15 mouse cellular contexts compared by ENCODE assay signal in the genomic region with DNA sequence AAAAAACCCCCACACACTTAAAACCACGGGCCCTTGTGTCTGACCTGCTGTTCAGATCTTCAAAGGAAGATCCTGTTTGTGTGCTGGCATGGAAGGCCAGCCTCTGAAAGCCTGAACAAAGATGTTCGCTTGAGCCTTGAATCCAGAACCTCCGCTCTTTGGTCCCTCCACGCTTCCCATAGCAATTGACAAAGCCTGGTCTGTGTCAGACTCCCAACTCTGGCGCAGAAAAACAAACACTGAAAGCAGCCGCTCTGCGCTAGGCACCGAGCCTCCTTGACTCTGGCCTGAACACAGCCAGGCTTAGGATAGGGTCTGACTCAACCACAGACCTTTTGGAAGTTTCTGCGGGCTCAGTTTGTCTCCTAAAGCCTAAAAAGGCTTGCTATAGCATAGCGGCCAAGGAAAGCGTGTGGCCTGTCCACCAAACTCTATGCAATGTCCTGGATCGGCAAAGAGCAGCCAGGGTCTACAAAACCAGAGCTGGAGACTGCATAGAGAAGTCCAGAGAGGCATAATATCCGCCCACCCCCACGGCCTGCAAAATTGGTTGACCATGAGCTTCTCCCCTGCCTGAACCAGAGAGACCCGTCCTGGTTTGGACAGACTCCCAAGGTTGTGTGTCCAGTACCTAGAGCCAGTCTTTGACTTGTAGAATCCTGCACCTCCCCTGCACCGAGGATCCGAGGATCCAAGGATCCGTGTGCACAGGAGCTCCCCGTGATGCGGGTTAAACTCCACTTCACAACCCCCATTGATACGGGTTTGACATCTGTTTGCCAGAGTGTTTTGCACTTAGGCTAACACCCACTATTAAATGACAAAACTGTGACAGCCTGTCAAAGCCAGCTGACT. TPM values are rescaled to one million over a fixed set of nuclear protein-coding genes. Genes with fewer than 3 reads are reported as not detected.
DNase-seq lines count a peak whose midpoint lies in the region; ATAC-seq lines count a peak whose summit lies in the region.
"Had no signal": no experiment of that assay in that cellular context is flagged by ENCODE, and none has a peak within 500 bp of the region (broad histone marks: within the 10 kb centered on the region; RNA-seq: fewer than 3 reads in every experiment).

No protein-coding gene starts in this region.

- WGBS in hindbrain, embryonic 10.5 days: 2% methylated on average over 21 of the region's 21 CpGs
- WGBS in hindbrain, embryonic 16.5 days: 6% methylated on average over 21 of the region's 21 CpGs
- WGBS in embryonic facial prominence, embryonic 10.5 days: 2% methylated on average over 21 of the region's 21 CpGs
- WGBS in hindbrain, embryonic 14.5 days: 4% methylated on average over 21 of the region's 21 CpGs
- WGBS in midbrain, embryonic 16.5 days: 7% methylated on average over 21 of the region's 21 CpGs

- ATAC-seq in hindbrain, embryonic 16.5 days: no peak
- ATAC-seq in hindbrain, embryonic 14.5 days (ENCODE audit: low FRiP score): no peak
- no peak for ATAC-seq in midbrain, embryonic 16.5 days

- H3K4me1 ChIP-seq in hindbrain, embryonic 10.5 days (replicated peaks): peaks cover 54% of the 10 kb centered on the region
- H3K4me1 ChIP-seq in hindbrain, embryonic 16.5 days (ENCODE audit: control insufficient read depth, insufficient read depth, low read depth, low read length): peaks cover 9% of the 10 kb centered on the region; the same call in 1 of the 2 replicates
- H3K4me1 ChIP-seq in embryonic facial prominence, embryonic 10.5 days: peaks cover 43% of the 10 kb centered on the region
- H3K4me1 ChIP-seq in hindbrain, embryonic 14.5 days (replicated peaks; ENCODE audit: control insufficient read depth, insufficient read depth, low read length): no peaks in the 10 kb centered on the region
- peaks cover 23% of the 10 kb centered on the region; the same call in 1 of the 2 replicates for H3K4me1 ChIP-seq in midbrain, embryonic 16.5 days (ENCODE audit: control insufficient read depth, insufficient read depth, low read length)

- peaks cover 90% of the 10 kb centered on the region for H3K27me3 ChIP-seq in hindbrain, embryonic 10.5 days (ENCODE audit: insufficient read depth, poor library complexity, severe bottlenecking)
- peaks cover 29% of the 10 kb centered on the region for H3K27me3 ChIP-seq in hindbrain, embryonic 16.5 days (replicated peaks; ENCODE audit: control insufficient read depth, insufficient read depth, low read length)
- H3K27me3 ChIP-seq in embryonic facial prominence, embryonic 10.5 days (replicated peaks; ENCODE audit: low read depth, poor library complexity, severe bottlenecking): peaks cover 90% of the 10 kb centered on the region
- peaks cover 82% of the 10 kb centered on the region for H3K27me3 ChIP-seq in hindbrain, embryonic 14.5 days (ENCODE audit: control insufficient read depth, insufficient read depth, low read length)
- peaks cover 45% of the 10 kb centered on the region for H3K27me3 ChIP-seq in midbrain, embryonic 16.5 days (ENCODE audit: control insufficient read depth, insufficient read depth, low read depth, low read length)

- H3K9me3 ChIP-seq in hindbrain, embryonic 10.5 days: no peaks in the 10 kb centered on the region
- no peaks in the 10 kb centered on the region for H3K9me3 ChIP-seq in hindbrain, embryonic 16.5 days (ENCODE audit: control insufficient read depth, low read length)
- H3K9me3 ChIP-seq in embryonic facial prominence, embryonic 10.5 days: no peaks in the 10 kb centered on the region
- H3K9me3 ChIP-seq in hindbrain, embryonic 14.5 days (ENCODE audit: control insufficient read depth, low read length): no peaks in the 10 kb centered on the region
- no peaks in the 10 kb centered on the region for H3K9me3 ChIP-seq in midbrain, embryonic 16.5 days (replicated peaks; ENCODE audit: control insufficient read depth, low read length, poor library complexity, severe bottlenecking)
- H3K9me3 ChIP-seq: embryonic facial prominence, embryonic 12.5 days had no signal

- H3K27ac ChIP-seq in hindbrain, embryonic 10.5 days: peak overlapping the region; percentile 35; the same call in 1 of the 2 replicates
- H3K27ac ChIP-seq in hindbrain, embryonic 16.5 days (ENCODE audit: low read depth, low read length): no peak overlapping the region
- H3K27ac ChIP-seq in embryonic facial prominence, embryonic 10.5 days (replicated peaks): no peak overlapping the region
- no peak overlapping the region for H3K27ac ChIP-seq in hindbrain, embryonic 14.5 days
- H3K27ac ChIP-seq in midbrain, embryonic 16.5 days (ENCODE audit: low read length): 0 out of 2 replicates have a peak overlapping the region, but pooled peaks have one; percentile 4
- H3K27ac ChIP-seq: embryonic facial prominence, embryonic 12.5 days; liver, embryonic 14.5 days had no signal

- no peak overlapping the region for H3K4me2 ChIP-seq in hindbrain, embryonic 16.5 days (ENCODE audit: low read length)
- H3K4me2 ChIP-seq in hindbrain, embryonic 14.5 days (replicated peaks): 0 out of 2 replicates have a peak overlapping the region, but pooled peaks have one; percentile 56
- H3K4me2 ChIP-seq in midbrain, embryonic 16.5 days (ENCODE audit: low read length): no peak overlapping the region
- H3K4me2 ChIP-seq: embryonic facial prominence, embryonic 12.5 days had no signal

- no peak overlapping the region for H3K9ac ChIP-seq in hindbrain, embryonic 16.5 days (ENCODE audit: low read depth, low read length)
- H3K9ac ChIP-seq in hindbrain, embryonic 14.5 days: no peak overlapping the region
- H3K9ac ChIP-seq in midbrain, embryonic 16.5 days (ENCODE audit: low read depth, low read length): no peak overlapping the region
- H3K9ac ChIP-seq: embryonic facial prominence, embryonic 12.5 days; liver, embryonic 14.5 days had no signal

- H3K4me3 ChIP-seq in hindbrain, embryonic 10.5 days: peak overlapping the region; percentile 56
- H3K4me3 ChIP-seq in hindbrain, embryonic 16.5 days (ENCODE audit: low read length): no peak overlapping the region
- no peak overlapping the region for H3K4me3 ChIP-seq in embryonic facial prominence, embryonic 10.5 days
- no peak overlapping the region for H3K4me3 ChIP-seq in hindbrain, embryonic 14.5 days (replicated peaks; ENCODE audit: low read length)
- no peak overlapping the region for H3K4me3 ChIP-seq in midbrain, embryonic 16.5 days (ENCODE audit: low read depth, low read length)
- H3K4me3 ChIP-seq: embryonic facial prominence, embryonic 12.5 days; megakaryocyte, embryonic 14.5 days had no signal

- H3K36me3 ChIP-seq in hindbrain, embryonic 10.5 days: no peaks in the 10 kb centered on the region
- no peaks in the 10 kb centered on the region for H3K36me3 ChIP-seq in hindbrain, embryonic 16.5 days (ENCODE audit: control insufficient read depth, insufficient read depth, low read length)
- H3K36me3 ChIP-seq in embryonic facial prominence, embryonic 10.5 days (replicated peaks): no peaks in the 10 kb centered on the region
- no peaks in the 10 kb centered on the region for H3K36me3 ChIP-seq in hindbrain, embryonic 14.5 days (replicated peaks; ENCODE audit: control insufficient read depth, insufficient read depth)
- no peaks in the 10 kb centered on the region for H3K36me3 ChIP-seq in midbrain, embryonic 16.5 days (ENCODE audit: control insufficient read depth, insufficient read depth, low read length)
- H3K36me3 ChIP-seq: embryonic facial prominence, embryonic 12.5 days had no signal

- DNase-seq in hindbrain, embryonic 10.5 days (ENCODE audit: low spot score): peak; percentile 53
- DNase-seq in embryonic facial prominence, embryonic 10.5 days (ENCODE audit: low spot score): peak; percentile 50
- no peak for DNase-seq in hindbrain, embryonic 14.5 days (ENCODE audit: low spot score)
- DNase-seq in kidney, postnatal 36 days: no peak
- no peak for DNase-seq in cerebellum, postnatal 36 days
- DNase-seq in thymus, postnatal 36 days: no peak
- DNase-seq: cerebellum, adult 11 months; kidney, adult 18-20 months; right cerebral cortex, postnatal 4 days; thymus, postnatal 14 days had no signal

RNA-seq across cellular contexts. Expression of gene Sox1, which starts 12.2 kb away (rescaled TPM):
- polyA plus RNA-seq in hindbrain, embryonic 10.5 days (2016; fragmentation: Nextera tagmentation; extraction: Ambion mirVana): 2.5 and 2.6 TPM in 2 replicates
- 1.2 and 1.4 TPM in 2 replicates for polyA plus RNA-seq in hindbrain, embryonic 16.5 days (2015; fragmentation: Nextera tagmentation; extraction: Ambion mirVana)
- polyA plus RNA-seq in embryonic facial prominence, embryonic 10.5 days (2016; fragmentation: Nextera tagmentation; extraction: Ambion mirVana): 1.0 and 1.1 TPM in 2 replicates
- polyA plus RNA-seq in hindbrain, embryonic 14.5 days (2014; fragmentation: Nextera tagmentation; extraction: Ambion mirVana): 1.9 and 2.5 TPM in 2 replicates
- 1.6 and 2.2 TPM in 2 replicates for polyA plus RNA-seq in midbrain, embryonic 16.5 days (2015; fragmentation: Nextera tagmentation; extraction: Ambion mirVana)
- polyA plus RNA-seq: liver, embryonic 14.5 days had no signal

Comparison
In these comparisons a context has a peak if more than half of its experiments do, and no peak if none do; other contexts are left out.
1. DNase-seq: peak in hindbrain, embryonic 10.5 days (single experiment) and embryonic facial prominence, embryonic 10.5 days (single experiment); none in hindbrain, embryonic 14.5 days (single experiment), kidney, postnatal 36 days (0 of 2), cerebellum, postnatal 36 days (0 of 2) and thymus, postnatal 36 days (0 of 2).
2. H3K27ac ChIP-seq: peak in hindbrain, embryonic 10.5 days (single experiment) and midbrain, embryonic 16.5 days (single experiment); none in hindbrain, embryonic 16.5 days (single experiment), embryonic facial prominence, embryonic 10.5 days (single experiment) and hindbrain, embryonic 14.5 days (single experiment).